Mouse (Mus musculus) midbrain, embryonic 14.5 days (tissue): ENCODE data around the gene Ms4a15. TPM values are rescaled to one million over a fixed set of nuclear protein-coding genes. Genes with fewer than 3 reads are reported as not detected.
A peak's percentile ranks its signal among the peaks of the same experiment; 100 is the strongest.

Experiments used
- ATAC-seq: fragments of 200-750 bp; cut with Nextera tagmentation; 2 replicates; pipeline ENCODE4 v1.8.0; 2017; ENCODE audit warnings: moderate number of reproducible peaks, moderate library complexity; ENCODE audit not compliant: low FRiP score, low TSS enrichment
- DNase-seq: peaks from one replicate; pipeline ENCODE4 v3.0.0-alpha.2; 2015
- H3K27ac ChIP-seq: fragments of 300-500 bp; sonication (generic); replicated peaks from 2 replicates; pipeline ENCODE4 v1.5.1; 2014; ENCODE audit warnings: mild to moderate bottlenecking, low read depth, low read length, moderate library complexity
- H3K27me3 ChIP-seq: fragments of 300-500 bp; sonication (generic); 2 replicates; pipeline ENCODE4 v1.6.1; 2014; ENCODE audit warnings: low read length, control low read depth, mixed read lengths; ENCODE audit not compliant: control insufficient read depth, insufficient read depth
- H3K36me3 ChIP-seq: fragments of 300-500 bp; sonication (generic); 2 replicates; pipeline ENCODE4 v1.6.1; 2014; ENCODE audit warnings: low read length, control low read depth; ENCODE audit not compliant: control insufficient read depth, insufficient read depth
- H3K4me1 ChIP-seq: fragments of 300-500 bp; sonication (generic); 2 replicates; pipeline ENCODE4 v1.6.1; 2014; ENCODE audit warnings: mild to moderate bottlenecking, antibody characterized with exemption, low read length, control low read depth; ENCODE audit not compliant: control insufficient read depth, insufficient read depth
- H3K4me2 ChIP-seq: fragments of 300-500 bp; sonication (generic); 2 replicates; pipeline ENCODE4 v1.6.1; 2014; ENCODE audit warnings: mild to moderate bottlenecking, low read length, moderate library complexity
- H3K4me3 ChIP-seq: fragments of 300-500 bp; sonication (generic); replicated peaks from 2 replicates; pipeline ENCODE4 v1.5.1; 2014; ENCODE audit warnings: low read depth, low read length
- H3K9ac ChIP-seq: fragments of 300-500 bp; sonication (generic); replicated peaks from 2 replicates; pipeline ENCODE4 v1.6.1; 2014; ENCODE audit warnings: mild to moderate bottlenecking, low read length, moderate library complexity
- H3K9me3 ChIP-seq: fragments of 300-500 bp; sonication (generic); 2 replicates; pipeline ENCODE4 v1.6.1; 2016; ENCODE audit warnings: low read length, control low read depth, mixed read lengths; ENCODE audit not compliant: control insufficient read depth
- WGBS: fragments of 180-500 bp; shearing (Covaris S2); extraction: QIAGEN DNeasy Blood & Tissue Kit; methylation state at CpG from one replicate; pipeline ENCODE4 v1.1.7; 2014; 5-methylcytosine and 5-hydroxymethylcytosine counted together
- polyA plus RNA-seq: library from polyadenylated mRNA; unstranded; fragments of >200 nt; fragmentation: Nextera tagmentation; extraction: Ambion mirVana; gene quantifications from 2 replicates; pipeline ENCODE4 v1.2.1, GENCODE M21; 2014

Ms4a15 gene
- polyA plus RNA-seq, 1 experiment from 2014 or later = not detected

DNA sequence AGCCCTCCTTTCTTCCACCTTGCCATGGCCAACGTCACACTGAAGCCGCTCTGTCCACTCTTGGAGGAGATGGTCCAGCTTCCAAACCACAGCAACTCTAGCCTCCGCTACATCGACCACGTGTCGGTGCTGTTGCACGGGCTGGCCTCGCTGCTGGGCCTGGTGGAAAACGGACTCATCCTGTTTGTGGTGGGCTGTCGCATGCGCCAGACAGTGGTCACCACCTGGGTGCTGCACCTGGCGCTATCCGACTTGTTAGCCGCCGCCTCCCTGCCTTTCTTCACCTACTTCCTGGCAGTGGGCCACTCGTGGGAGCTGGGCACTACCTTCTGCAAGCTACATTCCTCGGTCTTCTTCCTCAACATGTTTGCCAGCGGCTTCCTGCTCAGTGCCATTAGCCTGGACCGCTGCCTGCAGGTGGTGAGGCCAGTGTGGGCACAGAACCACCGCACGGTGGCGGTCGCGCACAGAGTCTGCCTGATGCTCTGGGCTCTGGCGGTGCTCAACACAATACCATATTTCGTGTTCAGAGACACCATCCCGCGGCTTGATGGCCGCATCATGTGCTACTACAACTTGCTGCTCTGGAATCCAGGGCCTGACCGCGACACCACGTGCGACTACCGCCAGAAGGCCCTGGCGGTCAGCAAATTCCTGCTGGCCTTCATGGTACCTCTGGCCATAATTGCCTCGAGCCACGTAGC is 52.8 kb downstream of the Ms4a15 start:
- 19% methylated on average over 37 of the region's 37 CpGs for WGBS
- DNase-seq (peak; percentile 92), ATAC-seq (peak; percentile 92)
- H3K9ac ChIP-seq = peak overlapping the region; percentile 63
- H3K36me3 ChIP-seq = peaks cover 36% of the 10 kb centered on the region
- peak overlapping the region; percentile 81 for H3K27ac ChIP-seq
- peak overlapping the region; percentile 33 for H3K4me3 ChIP-seq
- H3K9me3 ChIP-seq = no peaks in the 10 kb centered on the region
- peaks cover 10% of the 10 kb centered on the region for H3K4me1 ChIP-seq
- no peaks in the 10 kb centered on the region for H3K27me3 ChIP-seq
- H3K4me2 ChIP-seq = peak overlapping the region; percentile 73

DNA sequence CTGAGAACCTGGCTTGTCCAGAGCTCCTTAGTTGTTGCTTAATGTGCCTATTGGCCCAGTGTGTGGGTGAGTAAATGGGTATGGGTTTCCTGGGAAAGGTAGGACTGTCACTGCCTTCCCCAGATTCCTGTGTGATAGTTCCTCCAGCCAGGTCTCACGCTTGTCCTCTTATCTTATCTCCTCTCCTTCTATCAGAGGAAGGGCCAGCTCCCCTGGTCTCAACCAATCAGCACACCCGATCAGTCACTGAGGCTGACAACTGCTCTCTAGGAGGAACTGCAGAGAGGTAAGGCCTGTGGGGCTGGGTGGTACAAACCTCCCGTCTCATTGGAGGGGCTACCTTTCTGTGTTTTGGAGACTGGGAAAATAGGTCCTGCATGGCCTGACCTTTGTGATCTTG is 54.3 kb downstream of the Ms4a15 start:
- WGBS = 71% methylated on average over 3 of the region's 3 CpGs
- no peaks in the 10 kb centered on the region for H3K27me3 ChIP-seq
- ATAC-seq = no peak

DNA sequence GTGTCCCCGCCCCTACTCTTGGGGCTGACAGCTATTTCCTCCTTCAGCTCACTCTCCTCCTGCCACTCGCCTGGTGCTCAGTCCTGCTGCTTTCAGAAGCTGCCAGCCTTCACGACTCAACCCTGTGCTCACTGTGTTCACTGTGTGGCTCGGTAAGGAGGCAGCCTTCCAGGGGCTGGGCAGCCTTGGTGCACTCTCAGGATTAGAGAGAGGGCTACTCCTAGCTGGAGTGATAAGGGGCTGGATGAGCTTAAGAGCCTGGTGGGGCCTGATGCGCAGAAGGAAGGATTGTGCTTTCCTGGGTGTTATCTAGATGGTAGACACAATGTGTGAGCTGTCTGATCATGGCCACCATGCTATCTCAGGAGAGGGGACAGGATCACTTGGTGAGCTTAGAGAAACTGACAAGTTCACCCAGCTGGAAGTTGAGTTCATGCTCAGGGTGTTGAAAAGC is 55.9 kb downstream of the Ms4a15 start, which contains the start of gene Ptgdr2:
TSS of gene Ptgdr2 (plus strand) at position 51 of the 454 bp plus-strand sequence.
- no peak for ATAC-seq
- DNase-seq = no peak
- Histone ChIP-seq H3K27me3 (no peaks in the 10 kb centered on the region), H3K4me3 (no peak within 1 kb of the TSS), H3K4me2 (no peak within 1 kb of the TSS), H3K36me3 (peaks cover 5% of the 10 kb centered on the region; the same call in 1 of the 2 replicates), H3K9me3 (no peaks in the 10 kb centered on the region), H3K27ac (no peak within 1 kb of the TSS), H3K4me1 (peaks cover 10% of the 10 kb centered on the region), H3K9ac (no peak within 1 kb of the TSS)
- WGBS = 45% methylated on average over 5 of the region's 5 CpGs

More for the DNA sequence above, 54.3 kb downstream of the Ms4a15 start:
- H3K36me3 ChIP-seq = peaks cover 21% of the 10 kb centered on the region
- no peak overlapping the region for H3K4me2 ChIP-seq
- no peak for DNase-seq
- H3K4me1 ChIP-seq = peaks cover 10% of the 10 kb centered on the region
- H3K27ac ChIP-seq = no peak overlapping the region
- no peak overlapping the region for H3K9ac ChIP-seq
- H3K4me3 ChIP-seq = no peak overlapping the region
- H3K9me3 ChIP-seq = no peaks in the 10 kb centered on the region

DNA sequence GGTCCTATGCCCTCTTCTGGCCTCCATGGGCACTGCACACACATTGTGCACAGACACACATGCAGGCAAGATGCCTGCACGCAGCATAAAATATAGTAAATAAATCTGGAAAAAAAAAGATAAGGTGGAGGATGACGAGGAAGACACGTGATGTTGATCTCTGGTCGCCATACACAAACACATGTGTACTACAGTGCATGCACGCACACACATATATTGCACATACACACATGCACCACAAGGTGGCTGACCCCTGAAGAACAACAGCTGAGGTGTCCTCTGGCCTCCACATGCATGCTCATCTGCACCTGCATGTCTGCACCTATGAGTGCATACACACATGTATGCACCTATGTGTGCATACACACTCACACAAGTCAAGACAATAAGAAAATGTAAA is 57.0 kb downstream of the Ms4a15 start:
- WGBS = 90% methylated on average over 5 of the region's 5 CpGs
- Histone ChIP-seq H3K27me3 (no peaks in the 10 kb centered on the region), H3K4me3 (no peak overlapping the region), H3K36me3 (no peaks in the 10 kb centered on the region), H3K9me3 (no peaks in the 10 kb centered on the region), H3K27ac (no peak overlapping the region), H3K4me1 (peaks cover 6% of the 10 kb centered on the region), H3K4me2 (no peak overlapping the region), H3K9ac (no peak overlapping the region)
- no peak for DNase-seq
- no peak for ATAC-seq

DNA sequence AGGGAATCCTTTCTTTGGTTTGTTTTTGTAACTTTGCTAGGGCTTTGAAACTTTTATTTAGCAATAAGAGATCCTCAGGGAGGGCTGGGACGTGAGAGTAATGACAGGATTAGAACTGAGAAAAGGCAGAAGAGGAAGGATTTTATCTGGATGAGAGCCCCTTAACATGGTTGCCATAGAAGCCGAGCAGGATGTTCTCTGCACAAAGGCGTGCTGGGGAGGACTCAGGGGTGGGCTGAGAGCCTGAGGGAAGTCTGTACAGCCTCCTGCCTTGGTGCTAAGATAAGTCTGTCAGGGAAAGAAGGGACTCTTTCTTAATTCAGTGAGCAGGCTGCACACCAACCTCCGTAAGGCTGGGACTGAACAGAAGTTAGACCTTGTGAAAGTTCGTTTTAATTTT is 58.0 kb downstream of the Ms4a15 start:
- no peak overlapping the region for H3K27ac ChIP-seq
- no peak for ATAC-seq
- peak; percentile 17 for DNase-seq

DNA sequence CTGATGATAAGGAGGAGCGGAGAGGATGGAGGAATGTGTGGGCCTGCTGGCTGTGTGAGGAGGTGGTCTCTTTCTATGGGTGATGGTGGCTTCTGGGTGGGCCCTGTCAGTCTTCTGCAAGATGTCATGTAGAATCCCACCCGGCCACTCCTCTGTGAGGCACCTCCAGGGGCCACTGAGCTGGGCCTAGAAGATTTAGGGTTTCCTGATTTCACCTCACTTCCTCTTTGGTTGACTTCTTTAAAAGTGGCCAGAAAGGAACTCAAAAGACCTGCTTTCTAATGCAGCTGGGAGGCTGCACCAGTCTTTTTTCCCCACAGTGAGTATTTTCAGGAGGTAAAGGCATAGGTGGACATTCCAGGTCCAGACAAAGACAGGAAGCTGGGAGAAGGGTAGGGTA is 62.4 kb downstream of the Ms4a15 start:
- Histone ChIP-seq H3K4me3 (no peak overlapping the region), H3K27me3 (no peaks in the 10 kb centered on the region), H3K27ac (no peak overlapping the region), H3K4me1 (no peaks in the 10 kb centered on the region), H3K9me3 (no peaks in the 10 kb centered on the region), H3K4me2 (no peak overlapping the region), H3K9ac (no peak overlapping the region), H3K36me3 (no peaks in the 10 kb centered on the region)
- no peak for DNase-seq
- no peak for ATAC-seq
- WGBS = 71% methylated on average over 2 of the region's 2 CpGs

More for the DNA sequence above, 58.0 kb downstream of the Ms4a15 start:
- Histone ChIP-seq H3K9me3 (no peaks in the 10 kb centered on the region), H3K9ac (no peak overlapping the region), H3K4me3 (no peak overlapping the region), H3K36me3 (no peaks in the 10 kb centered on the region), H3K27me3 (no peaks in the 10 kb centered on the region), H3K4me1 (no peaks in the 10 kb centered on the region), H3K4me2 (no peak overlapping the region)
- WGBS = 10% methylated on average over 5 of the region's 5 CpGs

Other genes starting within 250 kb of the Ms4a15 start
- not detected in 2 replicates for gene Cd6, start 163.2 kb downstream of the Ms4a15 start, polyA plus RNA-seq
- gene Slc15a3, start 153.5 kb downstream of the Ms4a15 start, polyA plus RNA-seq = 0.20 and 0.54 TPM in 2 replicates
- gene Tmem132a, start 123.3 kb downstream of the Ms4a15 start, polyA plus RNA-seq = 183 and 191 TPM in 2 replicates
- 35.8 and 41.2 TPM in 2 replicates for gene Tmem109, start 111.2 kb downstream of the Ms4a15 start, polyA plus RNA-seq
- 39.2 and 69.0 TPM in 2 replicates for gene Prpf19, start 98.0 kb downstream of the Ms4a15 start, polyA plus RNA-seq
- gene Zp1, start 72.6 kb downstream of the Ms4a15 start, polyA plus RNA-seq = 0.33 and 0.38 TPM in 2 replicates
- 0.16 and 0.18 TPM in 2 replicates for gene Ptgdr2, start 56.1 kb downstream of the Ms4a15 start, polyA plus RNA-seq
- 10.7 and 12.5 TPM in 2 replicates for gene Ccdc86, start 44.0 kb downstream of the Ms4a15 start, polyA plus RNA-seq
- gene Ms4a10, start 18.6 kb downstream of the Ms4a15 start, polyA plus RNA-seq = not detected in 2 replicates
- not detected in 2 replicates for gene Ms4a18, start 24.8 kb upstream of the Ms4a15 start, polyA plus RNA-seq
- gene Ms4a8a, start 87.9 kb upstream of the Ms4a15 start, polyA plus RNA-seq = not detected in 2 replicates
- not detected in 2 replicates for gene 1700017D01Rik, start 137.6 kb upstream of the Ms4a15 start, polyA plus RNA-seq
- not detected in 2 replicates for gene 1700025F22Rik, start 172.1 kb upstream of the Ms4a15 start, polyA plus RNA-seq
- not detected in 2 replicates for gene Ms4a13, start 203.5 kb upstream of the Ms4a15 start, polyA plus RNA-seq
- not detected in 2 replicates for gene Ms4a12, start 239.2 kb upstream of the Ms4a15 start, polyA plus RNA-seq